Mouse (Mus musculus) left cerebral cortex, adult 11 months (tissue): ENCODE results near the gene Ralgps1.

Experiments used
- DNase-seq: peaks from one replicate; pipeline ENCODE4 v3.0.0; 2022; ENCODE audit warnings: low spot score

Gene Ralgps1

GRCm38 (mm10) chr2:33176516-33176915 is 194.8 kb downstream of the Ralgps1 start:
- no peak for DNase-seq

- no peak for DNase-seq
These were observed 197.6 kb downstream of the Ralgps1 start for GRCm38 (mm10) chr2:33173686-33174085.

DNA sequence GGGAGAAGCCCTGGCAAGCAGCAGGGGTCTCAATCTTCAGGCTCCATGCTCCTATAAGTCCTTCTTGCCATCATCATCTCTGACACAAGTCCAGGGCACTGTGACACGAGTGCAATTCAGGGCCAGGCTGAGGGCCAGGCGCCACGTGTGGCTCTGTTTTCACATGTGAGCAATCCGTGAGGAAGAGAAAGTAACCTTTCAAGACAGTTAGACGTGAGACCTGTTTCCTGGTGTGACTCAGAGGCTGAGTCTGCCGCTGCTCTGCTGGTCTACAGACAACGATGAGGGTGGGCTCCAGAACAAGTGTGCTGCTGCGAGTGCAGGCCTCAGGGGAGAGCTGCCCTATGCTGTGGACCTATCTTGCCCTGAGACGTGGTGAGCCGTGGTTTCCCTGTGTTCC is 198.2 kb downstream of the Ralgps1 start:
- DNase-seq: no peak

GRCm38 (mm10) chr2:33170777-33171565 is 200.3 kb downstream of the Ralgps1 start:
- no peak for DNase-seq

DNA sequence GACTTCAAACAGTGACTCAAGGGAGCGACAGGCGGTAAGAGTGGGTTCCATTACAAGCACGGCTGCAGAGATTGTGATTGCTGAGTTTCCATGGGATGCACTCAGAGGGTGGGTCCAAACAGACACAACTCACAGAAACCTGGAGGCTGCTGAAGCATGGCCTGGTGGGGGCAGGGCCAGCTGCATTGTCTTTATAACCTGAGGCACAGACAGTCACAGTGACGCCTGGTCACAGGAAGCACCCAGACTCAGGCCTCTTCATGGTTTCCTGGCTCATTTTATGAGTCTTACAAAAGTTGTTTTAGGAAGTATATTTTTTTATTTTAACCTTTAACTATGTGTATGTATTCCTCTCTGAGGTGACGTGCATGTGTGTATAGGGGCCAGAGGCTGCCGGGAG is 201.8 kb downstream of the Ralgps1 start:
- DNase-seq: no peak

GRCm38 (mm10) chr2:33167060-33167459 is 204.2 kb downstream of the Ralgps1 start:
- DNase-seq: no peak

- DNase-seq: no peak
These were observed 205.4 kb downstream of the Ralgps1 start for GRCm38 (mm10) chr2:33165710-33166374.

DNA sequence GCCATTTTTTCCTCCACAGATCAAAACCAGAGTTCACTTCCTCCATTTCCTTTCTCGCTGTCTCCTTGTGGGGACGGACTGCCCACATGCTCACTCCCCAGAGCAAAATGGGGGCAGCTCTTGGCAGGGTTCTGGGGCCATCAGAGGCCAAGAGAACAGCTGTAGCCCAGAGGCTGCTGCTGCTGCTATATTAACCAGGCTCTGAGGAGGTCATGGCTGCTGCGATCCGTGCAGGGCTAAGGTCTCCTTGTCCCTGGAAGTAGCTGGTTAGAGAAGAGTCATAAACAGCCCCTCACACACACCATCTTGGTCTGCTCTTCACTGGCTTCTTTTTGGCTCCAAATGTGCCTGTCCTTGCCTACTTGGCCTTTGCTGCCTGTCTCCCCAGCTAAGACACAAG is 206.1 kb downstream of the Ralgps1 start:
- DNase-seq: no peak

GRCm38 (mm10) chr2:33164646-33165045 is 206.6 kb downstream of the Ralgps1 start:
- no peak for DNase-seq

- no peak for DNase-seq
These were observed 209.2 kb downstream of the Ralgps1 start for GRCm38 (mm10) chr2:33162126-33162525.

- no peak for DNase-seq
These were observed 210.8 kb downstream of the Ralgps1 start for GRCm38 (mm10) chr2:33160326-33160973.

DNA sequence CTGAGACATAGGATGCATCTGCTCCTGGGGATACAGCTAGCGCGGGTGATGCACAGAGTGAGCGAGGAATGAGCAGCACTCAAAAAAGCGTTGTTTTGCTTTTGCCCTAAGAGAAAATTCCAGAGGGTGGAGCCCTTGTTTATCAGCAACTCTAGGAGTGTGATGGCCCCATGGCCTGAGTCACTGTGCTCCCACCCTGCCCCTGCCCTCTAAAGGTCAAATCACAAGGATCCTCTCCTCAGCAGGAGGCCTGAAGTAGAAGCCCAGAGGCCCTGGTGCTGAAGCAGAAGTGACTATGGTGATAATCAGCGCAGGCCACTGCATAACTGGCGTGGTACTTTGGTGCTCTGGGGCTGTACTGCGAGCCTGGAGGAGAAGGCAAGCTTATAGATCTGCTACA is 211.7 kb downstream of the Ralgps1 start:
- DNase-seq: no peak

GRCm38 (mm10) chr2:33158895-33159294 is 212.4 kb downstream of the Ralgps1 start:
- no peak for DNase-seq

- DNase-seq: no peak
These were observed 215.0 kb downstream of the Ralgps1 start for GRCm38 (mm10) chr2:33156283-33156781.

- peak; percentile 73 for DNase-seq
These were observed 216.4 kb downstream of the Ralgps1 start for GRCm38 (mm10) chr2:33154751-33155372.

- no peak for DNase-seq
These were observed 224.3 kb downstream of the Ralgps1 start for GRCm38 (mm10) chr2:33146994-33147393.

- no peak for DNase-seq
These were observed 228.0 kb downstream of the Ralgps1 start for GRCm38 (mm10) chr2:33143292-33143691.

DNA sequence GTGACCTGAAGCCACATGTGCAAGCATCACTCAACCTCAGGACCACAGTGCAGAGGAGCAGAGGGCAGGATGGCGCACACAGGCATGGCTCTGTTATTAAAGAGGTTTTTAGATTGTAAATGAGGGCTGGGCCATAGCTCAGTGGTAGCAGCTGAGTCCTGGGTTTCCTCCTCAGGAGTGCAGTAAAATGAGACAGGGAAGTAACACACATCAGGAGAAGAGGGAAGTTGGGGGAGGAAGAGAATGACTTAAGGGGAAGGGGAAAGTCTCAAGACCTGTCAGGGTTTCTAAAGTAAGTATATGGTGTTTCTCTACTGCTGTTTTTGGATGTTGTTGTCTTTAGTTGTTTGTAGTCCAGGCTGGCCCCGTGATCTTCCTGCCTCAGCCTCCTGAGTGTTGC is 232.8 kb downstream of the Ralgps1 start:
- DNase-seq: no peak

GRCm38 (mm10) chr2:33137731-33138130 is 233.6 kb downstream of the Ralgps1 start:
- DNase-seq: no peak

GRCm38 (mm10) chr2:33137244-33137643 is 234.0 kb downstream of the Ralgps1 start:
- DNase-seq: no peak

DNA sequence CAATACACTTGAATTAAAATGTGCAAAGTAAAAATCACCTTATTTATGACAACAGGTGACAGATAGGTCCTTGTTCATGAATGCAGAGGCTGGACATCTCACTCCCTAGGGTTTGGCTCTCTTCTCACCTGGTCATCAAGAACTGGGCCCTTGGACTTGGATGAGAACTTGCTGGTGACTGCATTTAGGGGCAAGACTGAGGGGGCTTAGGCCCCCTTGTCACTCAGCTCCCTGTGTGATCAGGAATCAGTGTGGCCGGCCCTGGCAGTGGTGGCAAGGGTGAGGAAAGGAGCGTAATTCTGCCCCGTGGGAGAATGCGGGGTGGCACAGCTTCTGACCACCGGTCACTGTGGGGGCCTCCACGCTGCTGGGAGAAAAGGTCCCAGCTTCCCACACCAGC is 234.9 kb downstream of the Ralgps1 start:
- no peak for DNase-seq

GRCm38 (mm10) chr2:33134766-33135490 is 236.4 kb downstream of the Ralgps1 start:
- no peak for DNase-seq
